Mouse (Mus musculus) spleen, adult 2 months (tissue): Measurements from ENCODE around the gene Kdelr3. TPM values are rescaled to one million over a fixed set of nuclear protein-coding genes. Genes with fewer than 3 reads are reported as not detected.

Source experiments
- DNase-seq, 2 experiments: peaks; one replicate each; pipeline versions ENCODE4 v3.0.0 to v3.0.0-alpha.2; 2012 to 2021; ENCODE audit warnings: low spot score in 2 of 2, low read depth in 1 of 2
- H3K27ac ChIP-seq: fragments of 200-500 bp; 2 replicates; pipeline ENCODE4 v1.5.1; 2012; ENCODE audit warnings: low read length, inconsistent platforms; ENCODE audit not compliant: insufficient read depth
- H3K27me3 ChIP-seq: fragments of 200-500 bp; 2 replicates; pipeline ENCODE4 v1.6.1; 2012; ENCODE audit warnings: mild to moderate bottlenecking, moderate library complexity, low read length, inconsistent platforms; ENCODE audit not compliant: control insufficient read depth, insufficient read depth
- H3K36me3 ChIP-seq: fragments of 200-500 bp; 2 replicates; pipeline ENCODE4 v1.6.1; 2012; ENCODE audit warnings: mild to moderate bottlenecking, low read length, inconsistent platforms; ENCODE audit not compliant: control insufficient read depth, insufficient read depth
- H3K4me1 ChIP-seq: fragments of 200-500 bp; 2 replicates; pipeline ENCODE4 v1.6.1; 2011; ENCODE audit warnings: inconsistent platforms; ENCODE audit not compliant: control insufficient read depth, insufficient read depth, insufficient read length
- H3K4me3 ChIP-seq: fragments of 200-500 bp; 2 replicates; pipeline ENCODE4 v1.5.1; 2011; ENCODE audit warnings: mild to moderate bottlenecking, inconsistent platforms; ENCODE audit not compliant: insufficient read depth, insufficient read length; ENCODE audit errors: extremely low read depth
- CTCF ChIP-seq: fragments of 200-500 bp; IDR thresholded peaks from 2 replicates; pipeline ENCODE4 v1.5.1; 2011; ENCODE audit warnings: mild to moderate bottlenecking, inconsistent platforms; ENCODE audit not compliant: insufficient read depth, insufficient read length, insufficient replicate concordance; ENCODE audit errors: extremely low read depth
- POLR2A ChIP-seq: fragments of 200-500 bp; IDR thresholded peaks from 2 replicates; pipeline ENCODE4 v1.6.1; 2011; ENCODE audit warnings: low read depth, low read length, inconsistent platforms
- WGBS: fragments of 180-500 bp; shearing (Covaris S2); methylation state at CpG from one replicate; pipeline ENCODE4 v1.1.7; 2018; 5-methylcytosine and 5-hydroxymethylcytosine counted together
- polyA plus RNA-seq: library from polyadenylated mRNA; depleted of rRNA; stranded (reverse); fragments of >200 nt; gene quantifications from 2 replicates; pipeline ENCODE4 v1.2.3, GENCODE M21; 2012

The Kdelr3 gene
- polyA plus RNA-seq, 1 experiment: 2.3 TPM

- TF ChIP-seq CTCF (no peak), POLR2A (no peak)
- Histone ChIP-seq H3K4me1 (no peaks in the 10 kb centered on the region), H3K27ac (no peak overlapping the region), H3K27me3 (no peaks in the 10 kb centered on the region; the same call in 1 of the 2 replicates), H3K36me3 (no peaks in the 10 kb centered on the region), H3K4me3 (no peak overlapping the region)
- 51% methylated on average over 6 of the region's 6 CpGs for WGBS
- no peak for DNase-seq
Observed at GRCm38 (mm10) chr15:79477227-79477626, 39.0 kb upstream of the Kdelr3 start.

DNA sequence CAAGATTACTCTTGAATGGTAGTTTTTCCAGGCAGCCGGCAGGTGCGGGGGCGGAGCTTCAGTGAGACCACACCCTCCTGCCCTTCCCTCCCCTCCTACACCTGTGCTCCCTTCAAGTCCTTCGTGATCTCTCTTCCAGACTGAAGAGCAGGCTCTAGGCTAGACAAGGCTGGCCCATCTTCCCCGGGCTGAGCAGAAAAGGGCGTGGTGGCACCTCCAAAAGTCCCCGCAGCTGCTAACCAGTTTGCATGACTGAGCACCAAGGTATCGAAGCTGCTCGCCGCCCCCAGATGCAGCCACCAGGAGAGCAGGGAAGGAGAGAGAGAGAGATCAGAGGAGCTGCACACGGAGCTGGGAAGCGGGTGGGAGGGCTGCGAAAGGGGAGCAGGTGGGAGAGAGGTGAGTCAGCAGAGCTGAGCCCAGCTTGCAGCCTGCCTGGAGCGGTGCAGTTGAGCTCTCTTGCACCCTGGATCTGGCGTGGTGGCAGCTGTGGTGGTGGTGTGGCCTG lies 35.0 kb upstream of the Kdelr3 start:
- no peaks in the 10 kb centered on the region for H3K4me1 ChIP-seq
- no peak for DNase-seq
- WGBS: 38% methylated on average over 15 of the region's 15 CpGs
- TF ChIP-seq CTCF (no peak), POLR2A (no peak)
- no peak overlapping the region for H3K27ac ChIP-seq
- H3K27me3 ChIP-seq: no peaks in the 10 kb centered on the region; the same call in 1 of the 2 replicates
- no peak overlapping the region for H3K4me3 ChIP-seq
- no peaks in the 10 kb centered on the region for H3K36me3 ChIP-seq

DNA sequence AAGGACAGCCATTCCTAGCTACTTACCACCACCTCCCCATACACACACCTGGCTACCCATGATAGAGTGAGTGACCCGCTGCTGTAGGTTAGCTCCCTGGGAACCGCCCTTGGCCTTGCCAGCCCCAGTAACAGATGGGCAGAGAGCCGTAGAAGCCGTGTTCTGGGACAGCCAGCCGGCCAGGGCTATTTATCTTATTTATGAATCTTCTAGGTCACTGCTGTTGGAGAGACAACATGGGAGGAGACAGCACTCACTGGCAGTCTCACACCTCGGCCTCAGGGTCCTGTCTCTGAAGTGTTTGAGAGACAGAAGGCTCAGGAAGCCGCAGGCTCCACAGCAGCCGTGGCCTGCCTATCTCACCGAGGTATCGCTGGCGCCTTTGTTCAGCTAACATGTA lies 26.7 kb upstream of the Kdelr3 start:
- no peak overlapping the region for H3K4me3 ChIP-seq
- H3K4me1 ChIP-seq: no peaks in the 10 kb centered on the region
- DNase-seq: no peak
- H3K27ac ChIP-seq: no peak overlapping the region
- 78% methylated on average over 11 of the region's 11 CpGs for WGBS
- H3K36me3 ChIP-seq: no peaks in the 10 kb centered on the region
- TF ChIP-seq CTCF (no peak), POLR2A (no peak)
- H3K27me3 ChIP-seq: 0 out of 2 replicates have a peak, but pooled peaks cover 1% of the 10 kb centered on the region

DNA sequence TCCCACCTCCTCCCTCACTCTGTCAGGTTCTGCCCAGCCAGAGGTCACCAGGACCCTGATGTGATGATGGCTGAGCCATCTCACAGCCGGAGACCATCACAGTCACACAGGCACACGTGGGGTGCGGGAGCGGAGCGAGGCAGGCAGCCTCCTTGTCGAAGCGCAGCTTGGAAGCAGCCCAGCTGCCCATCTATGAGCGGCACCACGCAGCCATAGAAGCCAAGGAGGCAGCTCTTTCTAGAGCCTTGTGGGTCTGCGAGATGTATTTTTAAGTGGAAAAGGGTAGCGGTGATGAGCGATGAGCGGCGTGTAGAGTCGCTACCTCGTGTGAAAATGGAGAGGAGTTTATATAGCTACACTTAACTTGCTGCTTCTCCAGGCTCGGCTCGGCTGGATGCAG lies 22.7 kb upstream of the Kdelr3 start:
- WGBS: 61% methylated on average over 18 of the region's 18 CpGs
- TF ChIP-seq CTCF (no peak), POLR2A (no peak)

GRCm38 (mm10) chr15:79500110-79500509 lies 16.1 kb upstream of the Kdelr3 start:
- H3K4me3 ChIP-seq: no peak overlapping the region
- peaks cover 6% of the 10 kb centered on the region for H3K27me3 ChIP-seq
- no peak for DNase-seq
- WGBS: 81% methylated on average over 17 of the region's 17 CpGs
- H3K36me3 ChIP-seq: no peaks in the 10 kb centered on the region
- no peak overlapping the region for H3K27ac ChIP-seq
- TF ChIP-seq POLR2A: no peak
- TF ChIP-seq CTCF: no peak
- peaks cover 2% of the 10 kb centered on the region; the same call in 1 of the 2 replicates for H3K4me1 ChIP-seq

More for the DNA sequence above, 22.7 kb upstream of the Kdelr3 start:
- DNase-seq: no peak
- no peak overlapping the region for H3K27ac ChIP-seq
- H3K4me3 ChIP-seq: no peak overlapping the region
- no peaks in the 10 kb centered on the region for H3K4me1 ChIP-seq
- 0 out of 2 replicates have a peak, but pooled peaks cover 1% of the 10 kb centered on the region for H3K27me3 ChIP-seq
- H3K36me3 ChIP-seq: no peaks in the 10 kb centered on the region

GRCm38 (mm10) chr15:79502891-79503341 lies 13.3 kb upstream of the Kdelr3 start:
- Histone ChIP-seq H3K4me3 (no peak overlapping the region), H3K36me3 (no peaks in the 10 kb centered on the region), H3K27me3 (peaks cover 24% of the 10 kb centered on the region), H3K27ac (no peak overlapping the region), H3K4me1 (peaks cover 6% of the 10 kb centered on the region; the same call in 1 of the 2 replicates)
- no peak for DNase-seq
- 20% methylated on average over 18 of the region's 18 CpGs for WGBS
- TF ChIP-seq POLR2A (no peak), CTCF (no peak)

DNA sequence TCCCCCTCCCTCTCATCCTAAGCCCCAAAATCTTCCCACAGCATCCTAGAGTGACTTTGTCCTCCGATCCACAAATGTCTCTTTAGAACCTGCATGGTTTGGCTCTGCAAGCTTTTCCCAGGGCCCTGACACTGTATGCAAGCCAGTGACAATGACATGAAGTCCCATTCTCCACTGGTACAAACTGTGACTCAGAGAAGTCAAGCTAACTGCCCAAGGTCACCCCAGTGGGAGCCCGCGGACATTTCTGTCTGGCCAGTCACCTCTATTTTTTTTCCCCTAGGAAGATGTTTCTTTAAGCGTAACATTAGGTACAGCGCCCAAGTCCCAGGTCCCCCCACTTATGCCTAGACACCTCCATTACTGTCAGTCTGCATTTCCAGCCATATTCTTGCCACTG lies 12.8 kb upstream of the Kdelr3 start:
- H3K27me3 ChIP-seq: peaks cover 24% of the 10 kb centered on the region
- H3K36me3 ChIP-seq: no peaks in the 10 kb centered on the region
- TF ChIP-seq POLR2A (no peak), CTCF (no peak)
- DNase-seq: no peak
- 83% methylated on average over 5 of the region's 5 CpGs for WGBS
- H3K4me3 ChIP-seq: no peak overlapping the region
- H3K27ac ChIP-seq: no peak overlapping the region
- peaks cover 6% of the 10 kb centered on the region; the same call in 1 of the 2 replicates for H3K4me1 ChIP-seq
